25 mouse cellular contexts compared by ENCODE assay signal in genomic region chr5:101923710-101924109, GRCm38 (mm10).
DNase-seq lines count a peak whose midpoint lies in the region; ATAC-seq lines count a peak whose summit lies in the region.
"Had no signal": no experiment of that assay in that cellular context is flagged by ENCODE, and none has a peak within 500 bp of the region (broad histone marks: within the 10 kb centered on the region; RNA-seq: fewer than 3 reads in every experiment).

No protein-coding gene starts in this region.

- H3K4me2 ChIP-seq in hindbrain, embryonic 16.5 days (ENCODE audit: low read length): no peak overlapping the region
- H3K4me2 ChIP-seq in neural tube, embryonic 15.5 days: no peak overlapping the region
- H3K4me2 ChIP-seq in neural tube, embryonic 11.5 days (ENCODE audit: low read depth): no peak overlapping the region
- H3K4me2 ChIP-seq: embryonic facial prominence, embryonic 12.5 days; intestine, embryonic 15.5 days; liver, embryonic 12.5 days had no signal

- peaks cover 97% of the 10 kb centered on the region for H3K36me3 ChIP-seq in hindbrain, embryonic 10.5 days
- H3K36me3 ChIP-seq in hindbrain, embryonic 16.5 days (ENCODE audit: control insufficient read depth, insufficient read depth, low read length): peaks cover 35% of the 10 kb centered on the region
- H3K36me3 ChIP-seq in neural tube, embryonic 15.5 days: peaks cover 83% of the 10 kb centered on the region
- H3K36me3 ChIP-seq in neural tube, embryonic 11.5 days (ENCODE audit: control insufficient read depth, insufficient read depth, low read length): peaks cover 14% of the 10 kb centered on the region

- DNase-seq in hindbrain, embryonic 10.5 days (ENCODE audit: low spot score): peak; percentile 53
- DNase-seq in neural tube, embryonic 10.5 days (ENCODE audit: extremely low spot score, low spot score): peak; percentile 36
- DNase-seq in neural tube, embryonic 11.5 days (ENCODE audit: low spot score): peak; percentile 26
- no peak for DNase-seq in layer of hippocampus, adult 9-11 months
- DNase-seq: cerebellum, adult 11-12 months; cerebellum, adult 9-11 months; gastrocnemius, postnatal 14 days; heart, postnatal 4 days; kidney, adult 2 months; kidney, postnatal 4 days; layer of hippocampus, postnatal 36 days; left cerebral cortex, postnatal 4 days; liver, postnatal 0 days; thymus, postnatal 4 days had no signal

- no peak overlapping the region for H3K9ac ChIP-seq in hindbrain, embryonic 16.5 days (ENCODE audit: low read depth, low read length)
- no peak overlapping the region for H3K9ac ChIP-seq in neural tube, embryonic 15.5 days (replicated peaks)
- H3K9ac ChIP-seq in neural tube, embryonic 11.5 days (ENCODE audit: low read length): no peak overlapping the region
- H3K9ac ChIP-seq: embryonic facial prominence, embryonic 12.5 days; intestine, embryonic 15.5 days; liver, embryonic 12.5 days; liver, postnatal 0 days had no signal

- peaks cover 10% of the 10 kb centered on the region; the same call in 1 of the 2 replicates for H3K4me1 ChIP-seq in hindbrain, embryonic 10.5 days (replicated peaks)
- no peaks in the 10 kb centered on the region for H3K4me1 ChIP-seq in hindbrain, embryonic 16.5 days (ENCODE audit: control insufficient read depth, insufficient read depth, low read depth, low read length)
- H3K4me1 ChIP-seq in neural tube, embryonic 15.5 days: no peaks in the 10 kb centered on the region
- H3K4me1 ChIP-seq in neural tube, embryonic 11.5 days (ENCODE audit: control insufficient read depth, insufficient read depth, low read length): peaks cover 3% of the 10 kb centered on the region; the same call in 1 of the 2 replicates
- H3K4me1 ChIP-seq: embryonic facial prominence, embryonic 12.5 days; heart, embryonic 10.5 days; intestine, embryonic 15.5 days; liver, embryonic 12.5 days had no signal

- WGBS in hindbrain, embryonic 10.5 days: 57% methylated on average over 11 of the region's 11 CpGs
- 43% methylated on average over 11 of the region's 11 CpGs for WGBS in hindbrain, embryonic 16.5 days
- 30% methylated on average over 11 of the region's 11 CpGs for WGBS in neural tube, embryonic 15.5 days
- 50% methylated on average over 11 of the region's 11 CpGs for WGBS in neural tube, embryonic 11.5 days

- ATAC-seq in hindbrain, embryonic 16.5 days: no peak
- no peak for ATAC-seq in neural tube, embryonic 15.5 days (ENCODE audit: low FRiP score)
- no peak for ATAC-seq in neural tube, embryonic 11.5 days (ENCODE audit: insufficient read depth, low FRiP score, low TSS enrichment)
- no peak for ATAC-seq in cerebellum, adult (ENCODE audit: insufficient number of reproducible peaks, low FRiP score, low TSS enrichment)
- ATAC-seq: CD4-positive, CD25-positive, alpha-beta regulatory T cell, adult 4 months; forebrain, embryonic 14.5 days; hindbrain, postnatal 0 days; intestine, embryonic 15.5 days; liver, embryonic 12.5 days; liver, postnatal 0 days had no signal

- no peak overlapping the region for H3K27ac ChIP-seq in hindbrain, embryonic 10.5 days
- no peak overlapping the region for H3K27ac ChIP-seq in hindbrain, embryonic 16.5 days (ENCODE audit: low read depth, low read length)
- no peak overlapping the region for H3K27ac ChIP-seq in neural tube, embryonic 15.5 days (replicated peaks)
- H3K27ac ChIP-seq in neural tube, embryonic 11.5 days (ENCODE audit: low read depth, low read length): no peak overlapping the region
- H3K27ac ChIP-seq: embryonic facial prominence, embryonic 12.5 days; heart, embryonic 10.5 days; hindbrain, postnatal 0 days; intestine, embryonic 15.5 days; liver, embryonic 12.5 days; macrophage had no signal

- no peak overlapping the region for H3K4me3 ChIP-seq in hindbrain, embryonic 10.5 days
- no peak overlapping the region for H3K4me3 ChIP-seq in hindbrain, embryonic 16.5 days (ENCODE audit: low read length)
- H3K4me3 ChIP-seq in neural tube, embryonic 15.5 days (replicated peaks): no peak overlapping the region
- H3K4me3 ChIP-seq in neural tube, embryonic 11.5 days (ENCODE audit: low read depth, low read length): no peak overlapping the region
- H3K4me3 ChIP-seq: embryonic facial prominence, embryonic 12.5 days; heart, embryonic 10.5 days; intestine, embryonic 15.5 days; liver, embryonic 12.5 days had no signal

- peaks cover 9% of the 10 kb centered on the region for H3K27me3 ChIP-seq in hindbrain, embryonic 10.5 days (ENCODE audit: insufficient read depth, poor library complexity, severe bottlenecking)
- H3K27me3 ChIP-seq in hindbrain, embryonic 16.5 days (replicated peaks; ENCODE audit: control insufficient read depth, insufficient read depth, low read length): no peaks in the 10 kb centered on the region
- H3K27me3 ChIP-seq in neural tube, embryonic 15.5 days (replicated peaks): no peaks in the 10 kb centered on the region
- no peaks in the 10 kb centered on the region for H3K27me3 ChIP-seq in neural tube, embryonic 11.5 days (ENCODE audit: control insufficient read depth, insufficient read depth, low read length)
- H3K27me3 ChIP-seq: embryonic facial prominence, embryonic 12.5 days; intestine, embryonic 15.5 days; liver, embryonic 12.5 days had no signal

- H3K9me3 ChIP-seq in hindbrain, embryonic 10.5 days: no peaks in the 10 kb centered on the region
- no peaks in the 10 kb centered on the region for H3K9me3 ChIP-seq in hindbrain, embryonic 16.5 days (ENCODE audit: control insufficient read depth, low read length)
- no peaks in the 10 kb centered on the region for H3K9me3 ChIP-seq in neural tube, embryonic 15.5 days (replicated peaks)
- no peaks in the 10 kb centered on the region for H3K9me3 ChIP-seq in neural tube, embryonic 11.5 days (ENCODE audit: control insufficient read depth, low read length)
- H3K9me3 ChIP-seq: embryonic facial prominence, embryonic 12.5 days; heart, embryonic 10.5 days; intestine, embryonic 15.5 days; liver, embryonic 12.5 days had no signal
